Comparison of ENCODE assay signal across 8 mouse cellular contexts in the genomic region with DNA sequence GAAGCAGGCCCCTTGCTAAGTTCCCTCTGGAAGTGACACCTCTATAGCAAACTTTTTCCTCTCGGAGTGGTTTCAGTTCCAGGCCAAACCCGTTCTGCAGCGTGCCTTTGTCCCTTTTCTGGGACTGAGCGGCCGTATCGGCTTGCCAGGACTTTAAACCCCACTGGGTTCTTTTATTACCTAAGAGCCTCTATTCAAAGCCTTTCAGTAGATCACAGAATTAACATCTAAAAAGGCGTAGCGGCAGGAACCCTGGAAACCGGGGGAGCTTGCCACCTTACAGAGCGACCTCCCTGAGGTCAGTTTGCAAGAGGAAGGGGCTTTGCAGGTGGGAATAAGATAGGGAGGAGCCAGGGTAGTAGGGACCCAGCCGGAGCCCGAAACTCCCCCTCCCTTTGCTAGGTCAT.
DNase-seq lines count a peak whose midpoint lies in the region; ATAC-seq and TF ChIP-seq lines count a peak whose summit lies in the region.

No protein-coding gene starts in this region.

- no peak for TF ChIP-seq EP300 in liver, postnatal 0 days (IDR thresholded peaks at IDR 0.05; ENCODE audit: low read depth)

- no peaks in the 10 kb centered on the region for H3K9me3 ChIP-seq in heart, embryonic 12.5 days (replicated peaks)
- H3K9me3 ChIP-seq in forebrain, embryonic 15.5 days, result no peaks in the 10 kb centered on the region
- H3K9me3 ChIP-seq in midbrain, postnatal 0 days (ENCODE audit: low read length), result 0 out of 2 replicates have a peak, but pooled peaks cover 3% of the 10 kb centered on the region
- no peaks in the 10 kb centered on the region for H3K9me3 ChIP-seq in liver, postnatal 0 days (ENCODE audit: low read length)

- intact Hi-C loops in heart, postnatal 14 days (cut with DNase I), result no loop called here

- H3K27ac ChIP-seq in heart, embryonic 12.5 days (ENCODE audit: poor library complexity, severe bottlenecking), result no peak overlapping the region
- peak overlapping the region; percentile 89 for H3K27ac ChIP-seq in forebrain, embryonic 15.5 days (replicated peaks)
- H3K27ac ChIP-seq in midbrain, postnatal 0 days (ENCODE audit: low read depth, low read length), result no peak overlapping the region
- H3K27ac ChIP-seq in liver, postnatal 0 days (ENCODE audit: low read depth), result no peak overlapping the region

- H3K4me3 ChIP-seq in heart, embryonic 12.5 days, result no peak overlapping the region
- H3K4me3 ChIP-seq in forebrain, embryonic 15.5 days, result no peak overlapping the region
- no peak overlapping the region for H3K4me3 ChIP-seq in midbrain, postnatal 0 days (ENCODE audit: low read depth, low read length)
- no peak overlapping the region for H3K4me3 ChIP-seq in liver, postnatal 0 days (ENCODE audit: low read depth, low read length)

- WGBS in heart, embryonic 12.5 days, result 27% methylated on average over 12 of the region's 12 CpGs
- WGBS in forebrain, embryonic 15.5 days, result 5% methylated on average over 12 of the region's 12 CpGs
- 13% methylated on average over 12 of the region's 12 CpGs for WGBS in midbrain, postnatal 0 days
- 55% methylated on average over 12 of the region's 12 CpGs for WGBS in liver, postnatal 0 days (ENCODE audit: insufficient replicate concordance)

- H3K9ac ChIP-seq in heart, embryonic 12.5 days, result no peak overlapping the region
- no peak overlapping the region; the same call in 1 of the 2 replicates for H3K9ac ChIP-seq in forebrain, embryonic 15.5 days (replicated peaks)
- H3K9ac ChIP-seq in midbrain, postnatal 0 days (replicated peaks; ENCODE audit: low read length, poor library complexity, severe bottlenecking), result no peak overlapping the region
- no peak overlapping the region for H3K9ac ChIP-seq in liver, postnatal 0 days (replicated peaks)

- H3K36me3 ChIP-seq in heart, embryonic 12.5 days, result no peaks in the 10 kb centered on the region
- no peaks in the 10 kb centered on the region for H3K36me3 ChIP-seq in forebrain, embryonic 15.5 days
- H3K36me3 ChIP-seq in midbrain, postnatal 0 days (ENCODE audit: insufficient read depth, low read length), result no peaks in the 10 kb centered on the region
- H3K36me3 ChIP-seq in liver, postnatal 0 days (replicated peaks; ENCODE audit: insufficient read depth, low read length), result no peaks in the 10 kb centered on the region

- ATAC-seq in heart, embryonic 12.5 days (ENCODE audit: insufficient number of reproducible peaks, low FRiP score), result no peak
- ATAC-seq in forebrain, embryonic 15.5 days (replicated peaks), result peak; percentile 52
- peak; percentile 58; the same call in 1 of the 2 replicates for ATAC-seq in midbrain, postnatal 0 days (ENCODE audit: low FRiP score)
- ATAC-seq in liver, postnatal 0 days, result no peak

- peaks cover 31% of the 10 kb centered on the region for H3K27me3 ChIP-seq in heart, embryonic 12.5 days (replicated peaks)
- no peaks in the 10 kb centered on the region for H3K27me3 ChIP-seq in forebrain, embryonic 15.5 days
- H3K27me3 ChIP-seq in midbrain, postnatal 0 days (ENCODE audit: insufficient read depth, low read length), result no peaks in the 10 kb centered on the region
- peaks cover 10% of the 10 kb centered on the region; the same call in 1 of the 2 replicates for H3K27me3 ChIP-seq in liver, postnatal 0 days (ENCODE audit: insufficient read depth, low read length)

- no peak for DNase-seq in heart, postnatal 14 days
- peak; percentile 44 for DNase-seq in kidney, postnatal 14 days
- peak; percentile 53 for DNase-seq in midbrain, postnatal 0 days (ENCODE audit: low spot score)
- no peak for DNase-seq in thymus, postnatal 10 days (ENCODE audit: low spot score in 2 of 2)
- no peak for DNase-seq in liver, postnatal 0 days
- DNase-seq in adrenal gland, adult (ENCODE audit: inconsistent age in 2 of 2, low spot score in 1 of 2), result no peak

- H3K4me2 ChIP-seq in heart, embryonic 12.5 days, result peak overlapping the region; percentile 4; the same call in 1 of the 2 replicates
- H3K4me2 ChIP-seq in forebrain, embryonic 15.5 days (replicated peaks), result 0 out of 2 replicates have a peak overlapping the region, but pooled peaks have one; percentile 5
- no peak overlapping the region for H3K4me2 ChIP-seq in midbrain, postnatal 0 days (ENCODE audit: low read depth, low read length, poor library complexity, severe bottlenecking)
- H3K4me2 ChIP-seq in liver, postnatal 0 days (ENCODE audit: low read depth, low read length), result no peak overlapping the region

- TF ChIP-seq CTCF in midbrain, postnatal 0 days (IDR thresholded peaks at IDR 0.05), result no peak
- TF ChIP-seq CTCF in liver, postnatal 0 days (IDR thresholded peaks at IDR 0.05; ENCODE audit: low read depth), result no peak

- H3K4me1 ChIP-seq in heart, embryonic 12.5 days (replicated peaks), result peaks cover 11% of the 10 kb centered on the region
- peaks cover 39% of the 10 kb centered on the region for H3K4me1 ChIP-seq in forebrain, embryonic 15.5 days
- peaks cover 9% of the 10 kb centered on the region; the same call in 1 of the 2 replicates for H3K4me1 ChIP-seq in midbrain, postnatal 0 days (ENCODE audit: insufficient read depth, low read length)
- peaks cover 7% of the 10 kb centered on the region for H3K4me1 ChIP-seq in liver, postnatal 0 days (ENCODE audit: insufficient read depth)

Comparison
In these comparisons a context has a peak if more than half of its experiments do, and no peak if none do; other contexts are left out.
1. ATAC-seq: peak in forebrain, embryonic 15.5 days (single experiment) and midbrain, postnatal 0 days (single experiment); none in heart, embryonic 12.5 days (single experiment) and liver, postnatal 0 days (single experiment).
2. H3K4me2 ChIP-seq: peak in heart, embryonic 12.5 days (single experiment) and forebrain, embryonic 15.5 days (single experiment); none in midbrain, postnatal 0 days (single experiment) and liver, postnatal 0 days (single experiment).
3. DNase-seq: peak in kidney, postnatal 14 days (single experiment) and midbrain, postnatal 0 days (single experiment); none in heart, postnatal 14 days (0 of 2), thymus, postnatal 10 days (0 of 2), liver, postnatal 0 days (single experiment) and adrenal gland, adult (0 of 2).